ENCODE assay signal across 9 mouse cellular contexts in genomic region chr10:18329096-18330038, GRCm38 (mm10). TPM values are rescaled to one million over a fixed set of nuclear protein-coding genes. Genes with fewer than 3 reads are reported as not detected.
DNase-seq lines count a peak whose midpoint lies in the region; ATAC-seq and TF ChIP-seq lines count a peak whose summit lies in the region.
"Had no signal": no experiment of that assay in that cellular context is flagged by ENCODE, and none has a peak within 500 bp of the region (broad histone marks: within the 10 kb centered on the region; RNA-seq: fewer than 3 reads in every experiment).

No protein-coding gene starts in this region.

- H3K36me3 ChIP-seq in lung, embryonic 14.5 days (ENCODE audit: insufficient read depth): no peaks in the 10 kb centered on the region

- TF ChIP-seq CTCF in lung, embryonic 14.5 days (IDR thresholded peaks at IDR 0.05; ENCODE audit: low read depth): no peak

- peak overlapping the region; percentile 57 for H3K4me2 ChIP-seq in lung, embryonic 14.5 days

- peak overlapping the region; percentile 22 for H3K4me3 ChIP-seq in lung, embryonic 14.5 days (ENCODE audit: low read depth, low read length)

- no peaks in the 10 kb centered on the region for H3K27me3 ChIP-seq in lung, embryonic 14.5 days (ENCODE audit: insufficient read depth, low read length)

- WGBS in lung, embryonic 14.5 days: 5% methylated on average over 23 of the region's 23 CpGs

- no peaks in the 10 kb centered on the region for H3K9me3 ChIP-seq in lung, embryonic 14.5 days (ENCODE audit: low read depth, low read length)

- no peak overlapping the region for H3K27ac ChIP-seq in lung, embryonic 14.5 days (ENCODE audit: low read depth)
- H3K27ac ChIP-seq: macrophage had no signal

- peak; percentile 18 for DNase-seq in right cerebral cortex, postnatal 4 days
- DNase-seq in right cerebral cortex, postnatal 14 days: no peak
- peak; percentile 65 for DNase-seq in embryo, embryonic 11 days
- peak; percentile 53 for DNase-seq in heart, adult 8-10 months (ENCODE audit: low spot score)
- DNase-seq in kidney, adult 18-20 months: peak; percentile 41
- peak; percentile 57 for DNase-seq in lung, embryonic 14.5 days
- peak; percentile 42 for DNase-seq in retina, embryonic 14.5 days (ENCODE audit: low spot score)
- no peak for DNase-seq in T-cell, adult 2 months (ENCODE audit: low spot score)

- ATAC-seq in lung, embryonic 14.5 days (ENCODE audit: insufficient read depth): peak; percentile 55; the same call in 1 of the 2 replicates

- peak overlapping the region; percentile 21 for H3K9ac ChIP-seq in lung, embryonic 14.5 days

- peaks cover 3% of the 10 kb centered on the region; the same call in 1 of the 2 replicates for H3K4me1 ChIP-seq in lung, embryonic 14.5 days (ENCODE audit: insufficient read depth)

RNA-seq across cellular contexts. Expression of gene Nhsl1, which starts 10.6 kb away (rescaled TPM):
- total RNA-seq in heart, adult 8-10 months (2022): 10 to 100 TPM; 16.9 to 26.5 (median 20.6) TPM
- polyA plus RNA-seq in lung, embryonic 14.5 days (2014; fragmentation: Nextera tagmentation; extraction: Ambion mirVana): 5.5 and 7.0 TPM in 2 replicates
- polyA plus RNA-seq: macrophage had no signal

Comparison
In these comparisons a context has a peak if more than half of its experiments do, and no peak if none do; other contexts are left out.
1. DNase-seq: peak in right cerebral cortex, postnatal 4 days (single experiment), embryo, embryonic 11 days (single experiment), heart, adult 8-10 months (single experiment), kidney, adult 18-20 months (single experiment), lung, embryonic 14.5 days (single experiment) and retina, embryonic 14.5 days (single experiment); none in right cerebral cortex, postnatal 14 days (single experiment) and T-cell, adult 2 months (single experiment).